Mouse (Mus musculus) neural tube, embryonic 14.5 days (tissue): ENCODE results near the gene Babam2. TPM values are rescaled to one million over a fixed set of nuclear protein-coding genes. Genes with fewer than 3 reads are reported as not detected.

ENCODE experiments used
- ATAC-seq: fragments of 200-750 bp; cut with Nextera tagmentation; 2 replicates; pipeline ENCODE4 v1.8.0; 2017; ENCODE audit warnings: low read depth, mild to moderate bottlenecking, moderate TSS enrichment, moderate library complexity
- H3K27ac ChIP-seq: fragments of 300-500 bp; sonication (generic); 2 replicates; pipeline ENCODE4 v1.5.1; 2014; ENCODE audit warnings: low read depth, mild to moderate bottlenecking, control low read depth, low read length, moderate library complexity, mixed read lengths
- H3K27me3 ChIP-seq: fragments of 300-500 bp; sonication (generic); 2 replicates; pipeline ENCODE4 v1.6.1; 2014; ENCODE audit warnings: low read length; ENCODE audit not compliant: control insufficient read depth, insufficient read depth
- H3K36me3 ChIP-seq: fragments of 300-500 bp; sonication (generic); 2 replicates; pipeline ENCODE4 v1.6.1; 2014; ENCODE audit warnings: low read length, mixed read lengths; ENCODE audit not compliant: control insufficient read depth, insufficient read depth
- H3K4me1 ChIP-seq: fragments of 300-500 bp; sonication (generic); 2 replicates; pipeline ENCODE4 v1.6.1; 2014; ENCODE audit warnings: low read length; ENCODE audit not compliant: control insufficient read depth, insufficient read depth
- H3K4me2 ChIP-seq: fragments of 300-500 bp; sonication (generic); 2 replicates; pipeline ENCODE4 v1.6.1; 2014; ENCODE audit warnings: mild to moderate bottlenecking, low read depth, low read length, control low read depth
- H3K4me3 ChIP-seq: fragments of 300-500 bp; sonication (generic); 2 replicates; pipeline ENCODE4 v1.5.1; 2014; ENCODE audit warnings: low read depth, low read length, control low read depth, mixed read lengths
- H3K9ac ChIP-seq: fragments of 300-500 bp; sonication (generic); replicated peaks from 2 replicates; pipeline ENCODE4 v1.6.1; 2014; ENCODE audit warnings: low read depth, mild to moderate bottlenecking, control low read depth, low read length, mixed read lengths
- H3K9me3 ChIP-seq: fragments of 300-500 bp; sonication (generic); 2 replicates; pipeline ENCODE4 v1.6.1; 2016; ENCODE audit warnings: low read length; ENCODE audit not compliant: control insufficient read depth
- WGBS: fragments of 180-500 bp; shearing (Covaris S2); extraction: QIAGEN DNeasy Blood & Tissue Kit; methylation state at CpG from one replicate; pipeline ENCODE4 v1.1.7; 2014; 5-methylcytosine and 5-hydroxymethylcytosine counted together
- polyA plus RNA-seq: library from polyadenylated mRNA; unstranded; fragments of >200 nt; fragmentation: Nextera tagmentation; extraction: Ambion mirVana; gene quantifications from 2 replicates; pipeline ENCODE4 v1.2.1, GENCODE M21; 2014

Babam2 gene
- polyA plus RNA-seq, 1 experiment from 2014 or later: 43.5 TPM

- no peaks in the 10 kb centered on the region for H3K36me3 ChIP-seq
- ATAC-seq: no peak
These were observed 406.9 kb downstream of the Babam2 start for GRCm38 (mm10) chr5:32104119-32104990.

DNA sequence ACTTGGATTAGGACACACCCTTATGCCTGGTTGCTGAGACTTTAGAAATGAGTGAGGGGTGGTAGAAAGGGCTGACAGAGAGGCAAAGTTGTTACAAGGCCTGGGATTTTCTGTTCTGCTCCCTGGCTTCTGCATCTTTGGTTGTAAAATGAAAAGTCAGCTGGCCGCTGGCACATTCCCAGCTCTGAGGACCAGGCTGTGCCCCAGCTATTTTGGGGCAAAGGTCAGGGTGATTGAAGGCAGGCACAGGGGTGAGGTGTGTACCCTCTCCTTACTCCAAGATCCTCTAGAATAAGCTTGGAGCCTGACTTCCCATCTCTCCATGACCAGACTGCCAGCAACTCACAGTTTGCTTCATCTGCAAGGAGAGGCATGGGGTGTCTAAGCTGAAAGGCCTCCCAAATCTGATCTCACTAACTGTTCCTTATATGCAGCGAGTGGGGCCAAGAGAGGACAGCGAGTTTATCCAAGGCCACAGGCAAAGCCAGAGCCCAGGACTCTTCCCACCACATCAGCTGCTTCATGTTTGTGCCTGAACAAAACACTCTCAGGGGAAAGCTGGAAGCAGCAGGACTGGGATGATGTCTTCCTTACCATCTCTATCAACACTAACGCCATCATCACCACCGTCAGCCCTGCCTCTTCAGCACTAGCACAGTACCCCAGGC, 409.1 kb downstream of the Babam2 start:
- H3K36me3 ChIP-seq: no peaks in the 10 kb centered on the region
- whole genome bisulfite sequencing: 84% methylated on average over 5 of the region's 5 CpGs

More at GRCm38 (mm10) chr5:32104119-32104990, 406.9 kb downstream of the Babam2 start:
- Histone ChIP-seq H3K27ac (no peak overlapping the region), H3K4me3 (no peak overlapping the region), H3K4me1 (no peaks in the 10 kb centered on the region), H3K9me3 (no peaks in the 10 kb centered on the region), H3K9ac (no peak overlapping the region), H3K4me2 (no peak overlapping the region), H3K27me3 (no peaks in the 10 kb centered on the region)
- 88% methylated on average over 12 of the region's 12 CpGs for WGBS

GRCm38 (mm10) chr5:32110651-32111050, 413.2 kb downstream of the Babam2 start:
- Histone ChIP-seq H3K4me1 (no peaks in the 10 kb centered on the region), H3K27ac (no peak overlapping the region), H3K4me2 (no peak overlapping the region), H3K9me3 (no peaks in the 10 kb centered on the region), H3K9ac (no peak overlapping the region), H3K36me3 (no peaks in the 10 kb centered on the region), H3K4me3 (no peak overlapping the region), H3K27me3 (no peaks in the 10 kb centered on the region)
- no peak for ATAC-seq
- WGBS: 90% methylated on average over 4 of the region's 4 CpGs

More for the DNA sequence above, 409.1 kb downstream of the Babam2 start:
- Histone ChIP-seq H3K4me1 (no peaks in the 10 kb centered on the region), H3K4me3 (no peak overlapping the region), H3K27ac (no peak overlapping the region), H3K4me2 (no peak overlapping the region), H3K9me3 (no peaks in the 10 kb centered on the region), H3K27me3 (no peaks in the 10 kb centered on the region), H3K9ac (no peak overlapping the region)
- no peak for ATAC-seq

- Histone ChIP-seq H3K36me3 (no peaks in the 10 kb centered on the region), H3K4me2 (no peak overlapping the region), H3K9ac (no peak overlapping the region), H3K27me3 (no peaks in the 10 kb centered on the region), H3K27ac (no peak overlapping the region), H3K4me1 (no peaks in the 10 kb centered on the region), H3K9me3 (no peaks in the 10 kb centered on the region), H3K4me3 (no peak overlapping the region)
- ATAC-seq: no peak
- 73% methylated on average over 7 of the region's 7 CpGs for WGBS
These were observed 414.9 kb downstream of the Babam2 start for GRCm38 (mm10) chr5:32112206-32112916.

DNA sequence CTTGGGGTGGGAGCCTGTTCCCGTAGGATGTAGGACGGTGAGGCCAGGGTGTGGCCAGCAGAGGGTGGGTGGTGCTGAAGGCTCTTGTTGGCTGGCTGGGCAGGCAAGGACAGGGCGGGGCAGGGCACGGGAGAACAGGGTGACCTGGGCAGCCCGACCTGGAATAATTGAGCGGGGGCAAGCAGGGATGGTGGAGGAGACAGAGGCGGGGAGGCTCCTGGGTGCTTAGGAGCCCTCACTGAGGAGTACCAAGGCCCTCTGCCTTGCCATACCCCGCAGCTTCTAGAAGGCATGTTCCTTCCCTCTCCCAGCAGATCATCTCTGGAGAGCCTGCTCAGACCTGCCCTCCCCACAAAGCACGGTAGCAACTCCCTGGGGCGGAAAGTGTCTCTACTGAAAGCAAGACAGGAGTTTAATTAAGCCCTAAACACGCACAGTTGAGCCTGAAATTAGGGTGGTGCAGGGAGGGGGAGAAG, 423.5 kb downstream of the Babam2 start:
- 41% methylated on average over 11 of the region's 11 CpGs for WGBS
- Histone ChIP-seq H3K9me3 (no peaks in the 10 kb centered on the region), H3K4me1 (no peaks in the 10 kb centered on the region), H3K4me3 (no peak overlapping the region), H3K9ac (no peak overlapping the region), H3K36me3 (no peaks in the 10 kb centered on the region), H3K27ac (no peak overlapping the region), H3K4me2 (no peak overlapping the region), H3K27me3 (no peaks in the 10 kb centered on the region)
- ATAC-seq: no peak

- Histone ChIP-seq H3K4me3 (no peak overlapping the region), H3K27me3 (no peaks in the 10 kb centered on the region), H3K27ac (no peak overlapping the region), H3K4me2 (no peak overlapping the region), H3K36me3 (no peaks in the 10 kb centered on the region), H3K9me3 (no peaks in the 10 kb centered on the region), H3K4me1 (no peaks in the 10 kb centered on the region), H3K9ac (no peak overlapping the region)
- 87% methylated on average over 6 of the region's 6 CpGs for WGBS
- no peak for ATAC-seq
These were observed 424.5 kb downstream of the Babam2 start for GRCm38 (mm10) chr5:32121936-32122335.

DNA sequence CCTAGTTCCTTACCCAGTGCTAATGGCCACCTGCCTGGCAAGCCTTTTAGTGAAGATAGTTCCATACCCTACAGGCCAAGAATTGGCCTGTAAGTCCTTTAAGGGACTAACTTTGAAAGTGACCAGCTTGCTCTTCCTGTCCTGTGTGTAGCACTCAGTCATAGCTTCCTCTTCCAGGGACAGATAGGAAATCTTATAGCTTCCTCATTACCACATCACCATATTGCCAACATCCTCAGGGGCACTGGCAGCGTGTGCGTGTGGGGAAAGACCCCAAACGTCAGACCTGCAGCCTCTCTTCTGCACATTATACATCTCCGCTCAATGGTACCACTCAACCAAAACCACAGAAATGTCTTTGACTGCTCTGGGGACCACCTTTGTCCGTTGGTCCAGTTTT, 424.9 kb downstream of the Babam2 start:
- Histone ChIP-seq H3K4me3 (no peak overlapping the region), H3K9ac (no peak overlapping the region), H3K36me3 (no peaks in the 10 kb centered on the region), H3K27me3 (no peaks in the 10 kb centered on the region), H3K4me2 (no peak overlapping the region), H3K27ac (no peak overlapping the region), H3K4me1 (no peaks in the 10 kb centered on the region), H3K9me3 (no peaks in the 10 kb centered on the region)
- WGBS: 90% methylated on average over 5 of the region's 5 CpGs
- no peak for ATAC-seq

DNA sequence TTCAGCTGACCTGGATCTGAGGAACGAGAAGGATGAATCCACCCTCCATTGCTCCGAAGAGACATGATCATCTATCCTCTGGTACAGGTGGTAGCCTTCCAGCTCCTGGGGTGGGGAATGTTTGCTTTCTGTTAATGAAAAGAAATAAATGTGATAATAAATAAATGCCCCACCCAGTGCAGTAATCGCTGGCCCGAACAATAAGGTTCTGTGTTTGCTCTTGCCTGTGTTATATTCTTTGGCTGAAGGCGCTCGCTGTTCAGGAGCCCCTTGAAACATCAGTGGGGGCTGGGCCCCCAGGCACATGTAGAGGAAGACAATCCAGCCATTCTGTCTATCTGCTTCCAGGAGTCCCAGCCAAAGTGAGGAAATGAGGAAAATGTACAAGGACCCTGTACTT, 427.5 kb downstream of the Babam2 start:
- Histone ChIP-seq H3K9ac (no peak overlapping the region), H3K4me2 (no peak overlapping the region), H3K27me3 (no peaks in the 10 kb centered on the region), H3K4me3 (no peak overlapping the region), H3K27ac (no peak overlapping the region), H3K9me3 (no peaks in the 10 kb centered on the region), H3K4me1 (no peaks in the 10 kb centered on the region), H3K36me3 (no peaks in the 10 kb centered on the region)
- ATAC-seq: no peak
- 84% methylated on average over 6 of the region's 6 CpGs for WGBS
